Mouse (Mus musculus): ENCODE results near the gene Ush1c. TPM values are rescaled to one million over a fixed set of nuclear protein-coding genes. Genes with fewer than 3 reads are reported as not detected.

Ush1c gene
- polyA plus RNA-seq (2015; fragmentation: Nextera tagmentation; extraction: Ambion mirVana): 1.4 and 2.1 TPM in 2 replicates

- H3K36me3 ChIP-seq: no peaks in the 10 kb centered on the region
- no peak for ATAC-seq (ENCODE audit: low read depth)
- no peak within 1 kb of the TSS for H3K4me2 ChIP-seq
- no peak within 1 kb of the TSS for H3K27ac ChIP-seq (replicated peaks)
- H3K27me3 ChIP-seq: no peaks in the 10 kb centered on the region
- no peak within 1 kb of the TSS for H3K9ac ChIP-seq
- H3K4me3 ChIP-seq: no peak within 1 kb of the TSS
- peaks cover 19% of the 10 kb centered on the region for H3K4me1 ChIP-seq (replicated peaks)
- H3K9me3 ChIP-seq: no peaks in the 10 kb centered on the region
- WGBS: 25% methylated on average over 10 of the region's 10 CpGs
Measured at GRCm38 (mm10) chr7:46238346-46238745, at the start of gene Ush1c. Ush1c (minus strand) TSS chr7:46238503.

DNA sequence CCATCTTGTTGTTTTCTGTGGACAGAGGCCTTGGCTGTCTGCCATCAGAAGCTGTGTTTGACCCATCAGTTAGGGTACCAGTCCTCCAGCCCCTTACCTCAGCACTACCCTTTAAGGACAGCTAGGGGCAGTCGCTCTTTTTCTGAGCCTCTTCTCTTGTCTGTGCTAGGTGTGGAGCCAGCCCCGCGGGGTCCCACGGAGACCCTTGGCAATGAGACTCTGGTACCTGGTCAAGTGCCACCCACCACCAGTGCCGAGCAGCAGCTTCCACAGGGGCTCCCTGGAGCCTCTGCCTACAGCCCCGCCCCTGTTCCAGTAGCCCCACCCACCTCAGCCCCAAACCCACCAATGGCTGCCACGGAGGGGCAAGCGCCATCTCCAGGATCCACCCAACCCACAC, 48.7 kb upstream of the Ush1c start:
- H3K9ac ChIP-seq: no peak overlapping the region
- WGBS: 21% methylated on average over 8 of the region's 8 CpGs

DNA sequence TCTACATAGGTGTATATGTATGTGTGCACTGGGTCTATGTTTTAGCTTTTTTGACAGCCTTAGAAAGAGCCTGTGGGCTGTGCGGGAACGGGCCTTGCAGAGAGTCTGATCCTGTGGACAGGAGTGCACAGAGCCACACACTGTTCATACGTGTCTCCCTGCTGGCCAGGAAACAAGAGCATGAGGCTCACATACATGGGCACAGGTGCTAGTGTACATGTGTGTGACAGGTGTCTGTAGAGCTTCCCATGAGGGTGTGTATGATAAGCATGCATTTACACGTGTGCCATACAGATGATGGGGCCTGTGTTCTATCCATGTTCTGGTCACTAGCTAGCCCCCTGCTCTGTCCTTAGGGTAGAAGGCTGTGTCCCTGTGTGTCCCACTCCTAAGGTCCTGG, 48.1 kb upstream of the Ush1c start:
- ATAC-seq (ENCODE audit: low read depth): no peak
- no peaks in the 10 kb centered on the region for H3K9me3 ChIP-seq
- no peak overlapping the region for H3K4me2 ChIP-seq
- 90% methylated on average over 4 of the region's 4 CpGs for WGBS
- H3K36me3 ChIP-seq: no peaks in the 10 kb centered on the region
- H3K27ac ChIP-seq (replicated peaks): no peak overlapping the region
- no peak overlapping the region for H3K9ac ChIP-seq
- H3K4me3 ChIP-seq: no peak overlapping the region
- H3K4me1 ChIP-seq (replicated peaks): peaks cover 6% of the 10 kb centered on the region; the same call in 1 of the 2 replicates
- no peaks in the 10 kb centered on the region for H3K27me3 ChIP-seq

More for the DNA sequence above, 48.7 kb upstream of the Ush1c start:
- no peak overlapping the region for H3K4me3 ChIP-seq
- no peak overlapping the region for H3K4me2 ChIP-seq
- no peaks in the 10 kb centered on the region for H3K36me3 ChIP-seq
- H3K9me3 ChIP-seq: no peaks in the 10 kb centered on the region
- no peak overlapping the region for H3K27ac ChIP-seq (replicated peaks)
- no peaks in the 10 kb centered on the region for H3K27me3 ChIP-seq
- peaks cover 6% of the 10 kb centered on the region; the same call in 1 of the 2 replicates for H3K4me1 ChIP-seq (replicated peaks)
- no peak for ATAC-seq (ENCODE audit: low read depth)

DNA sequence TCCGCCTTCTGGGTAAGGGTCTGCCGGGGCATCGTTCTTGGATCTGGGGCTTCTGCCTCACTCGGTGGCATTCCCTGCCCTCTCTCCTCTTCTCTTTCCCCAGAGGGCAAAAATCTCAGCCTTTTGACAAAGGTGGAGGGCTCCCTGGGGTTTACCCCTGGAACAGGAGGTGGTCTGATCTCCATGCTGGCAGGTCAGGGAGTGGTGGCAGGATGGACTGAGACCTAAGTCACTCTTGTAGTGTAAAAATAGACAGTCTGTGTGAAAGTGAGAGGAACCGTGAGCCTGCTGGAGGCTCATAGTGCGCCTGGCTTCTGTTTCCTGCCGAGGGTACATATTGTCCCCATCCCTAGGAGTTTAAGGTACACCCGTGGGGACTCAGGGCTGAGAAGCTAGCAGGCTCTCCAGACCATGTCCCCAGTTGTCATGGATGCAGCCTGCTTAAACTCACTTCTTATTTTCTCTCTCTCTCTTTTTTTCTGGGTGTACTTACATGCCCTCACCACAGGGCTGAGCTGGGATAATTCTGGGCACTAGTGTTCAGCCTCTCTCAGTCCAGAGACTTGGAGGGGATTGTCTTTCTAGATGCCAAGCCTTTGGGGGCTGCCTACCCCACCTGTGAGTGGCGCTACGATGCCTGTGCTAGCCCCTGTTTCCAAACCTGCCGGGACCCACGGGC, 47.0 kb upstream of the Ush1c start:
- H3K36me3 ChIP-seq: no peaks in the 10 kb centered on the region
- peaks cover 6% of the 10 kb centered on the region; the same call in 1 of the 2 replicates for H3K4me1 ChIP-seq (replicated peaks)
- H3K4me2 ChIP-seq: no peak overlapping the region
- H3K27ac ChIP-seq (replicated peaks): no peak overlapping the region
- H3K9ac ChIP-seq: no peak overlapping the region
- H3K4me3 ChIP-seq: no peak overlapping the region
- 90% methylated on average over 12 of the region's 12 CpGs for WGBS
- ATAC-seq (ENCODE audit: low read depth): no peak
- no peaks in the 10 kb centered on the region for H3K27me3 ChIP-seq
- no peaks in the 10 kb centered on the region for H3K9me3 ChIP-seq

GRCm38 (mm10) chr7:46283681-46284080, 45.4 kb upstream of the Ush1c start:
- H3K4me3 ChIP-seq: no peak overlapping the region
- peaks cover 6% of the 10 kb centered on the region; the same call in 1 of the 2 replicates for H3K4me1 ChIP-seq (replicated peaks)
- no peaks in the 10 kb centered on the region for H3K27me3 ChIP-seq
- no peak for ATAC-seq (ENCODE audit: low read depth)
- H3K9me3 ChIP-seq: no peaks in the 10 kb centered on the region
- H3K4me2 ChIP-seq: no peak overlapping the region
- WGBS: 72% methylated on average over 10 of the region's 10 CpGs
- no peak overlapping the region for H3K27ac ChIP-seq (replicated peaks)
- no peak overlapping the region for H3K9ac ChIP-seq
- H3K36me3 ChIP-seq: no peaks in the 10 kb centered on the region

DNA sequence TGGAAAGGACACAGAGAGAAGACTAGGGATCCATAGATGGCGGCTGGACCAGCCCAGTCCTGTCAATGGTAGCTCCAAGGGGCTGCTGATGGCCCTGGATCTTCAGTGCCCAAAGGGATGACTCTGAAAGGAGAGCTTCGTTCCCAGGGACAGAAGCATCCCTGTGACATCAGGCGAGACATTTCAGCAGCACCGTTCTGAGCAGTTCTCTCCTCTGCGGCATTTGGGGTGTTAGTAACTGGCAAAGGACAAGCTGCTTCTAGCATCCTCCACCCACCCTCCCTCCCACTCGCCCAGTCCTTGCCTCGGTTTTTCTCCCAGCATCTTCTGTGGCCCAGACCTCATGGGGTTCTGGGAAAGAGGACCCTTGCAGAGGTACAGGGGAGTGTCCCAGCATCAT, 44.0 kb upstream of the Ush1c start:
- Histone ChIP-seq H3K4me1 (replicated peaks) (peaks cover 6% of the 10 kb centered on the region; the same call in 1 of the 2 replicates), H3K4me3 (no peak overlapping the region), H3K4me2 (no peak overlapping the region), H3K36me3 (no peaks in the 10 kb centered on the region), H3K27ac (replicated peaks) (no peak overlapping the region), H3K9ac (no peak overlapping the region), H3K27me3 (no peaks in the 10 kb centered on the region), H3K9me3 (no peaks in the 10 kb centered on the region)
- 74% methylated on average over 7 of the region's 7 CpGs for WGBS
- no peak for ATAC-seq (ENCODE audit: low read depth)

- no peaks in the 10 kb centered on the region for H3K36me3 ChIP-seq
- no peaks in the 10 kb centered on the region for H3K27me3 ChIP-seq
- H3K4me2 ChIP-seq: no peak overlapping the region
- no peak for ATAC-seq (ENCODE audit: low read depth)
- H3K9me3 ChIP-seq: no peaks in the 10 kb centered on the region
- H3K4me3 ChIP-seq: no peak overlapping the region
- no peak overlapping the region for H3K27ac ChIP-seq (replicated peaks)
- H3K9ac ChIP-seq: no peak overlapping the region
- H3K4me1 ChIP-seq (replicated peaks): peaks cover 6% of the 10 kb centered on the region; the same call in 1 of the 2 replicates
Measured at GRCm38 (mm10) chr7:46280896-46281295, 42.6 kb upstream of the Ush1c start.

- peaks cover 6% of the 10 kb centered on the region; the same call in 1 of the 2 replicates for H3K4me1 ChIP-seq (replicated peaks)
- H3K9ac ChIP-seq: no peak overlapping the region
- H3K4me3 ChIP-seq: no peak overlapping the region
- H3K27ac ChIP-seq (replicated peaks): no peak overlapping the region
- no peak for ATAC-seq (ENCODE audit: low read depth)
- no peaks in the 10 kb centered on the region for H3K36me3 ChIP-seq
- H3K4me2 ChIP-seq: no peak overlapping the region
- no peaks in the 10 kb centered on the region for H3K27me3 ChIP-seq
- WGBS: 23% methylated on average over 6 of the region's 6 CpGs
- no peaks in the 10 kb centered on the region for H3K9me3 ChIP-seq
Measured at GRCm38 (mm10) chr7:46279946-46280345, 41.6 kb upstream of the Ush1c start.

DNA sequence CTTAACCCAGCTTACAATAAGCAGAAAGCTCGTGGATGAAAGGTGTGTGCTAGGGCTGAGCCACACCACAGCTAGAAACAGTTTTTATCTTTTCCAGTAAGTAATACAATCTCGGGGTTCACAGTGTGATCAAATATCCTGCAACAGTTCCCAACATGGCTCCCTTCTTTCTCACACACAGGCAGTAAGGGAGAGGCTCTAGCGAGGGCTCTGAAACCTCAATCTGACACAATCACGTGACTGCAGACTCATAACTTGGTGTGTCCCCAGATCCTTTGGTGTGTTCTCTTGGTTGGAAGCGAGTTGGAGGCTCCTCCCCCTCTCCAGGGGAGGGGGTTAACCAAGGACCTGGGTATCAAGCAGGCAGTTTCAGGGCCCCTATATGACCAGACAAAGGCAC, 37.9 kb upstream of the Ush1c start:
- Histone ChIP-seq H3K9ac (no peak overlapping the region), H3K4me1 (replicated peaks) (no peaks in the 10 kb centered on the region), H3K27ac (replicated peaks) (no peak overlapping the region), H3K4me2 (no peak overlapping the region), H3K4me3 (no peak overlapping the region), H3K36me3 (no peaks in the 10 kb centered on the region), H3K27me3 (no peaks in the 10 kb centered on the region), H3K9me3 (no peaks in the 10 kb centered on the region)
- no peak for ATAC-seq (ENCODE audit: low read depth)
- 67% methylated on average over 5 of the region's 5 CpGs for WGBS

GRCm38 (mm10) chr7:46251841-46252240, 13.5 kb upstream of the Ush1c start:
- no peaks in the 10 kb centered on the region for H3K36me3 ChIP-seq
- no peak overlapping the region for H3K4me3 ChIP-seq
- H3K4me1 ChIP-seq (replicated peaks): no peaks in the 10 kb centered on the region; the same call in 1 of the 2 replicates
- H3K9ac ChIP-seq: no peak overlapping the region
- no peak overlapping the region for H3K27ac ChIP-seq (replicated peaks)
- WGBS: 87% methylated on average over 4 of the region's 4 CpGs
- ATAC-seq (ENCODE audit: low read depth): no peak
- no peaks in the 10 kb centered on the region for H3K27me3 ChIP-seq
- H3K4me2 ChIP-seq: no peak overlapping the region
- H3K9me3 ChIP-seq: no peaks in the 10 kb centered on the region

DNA sequence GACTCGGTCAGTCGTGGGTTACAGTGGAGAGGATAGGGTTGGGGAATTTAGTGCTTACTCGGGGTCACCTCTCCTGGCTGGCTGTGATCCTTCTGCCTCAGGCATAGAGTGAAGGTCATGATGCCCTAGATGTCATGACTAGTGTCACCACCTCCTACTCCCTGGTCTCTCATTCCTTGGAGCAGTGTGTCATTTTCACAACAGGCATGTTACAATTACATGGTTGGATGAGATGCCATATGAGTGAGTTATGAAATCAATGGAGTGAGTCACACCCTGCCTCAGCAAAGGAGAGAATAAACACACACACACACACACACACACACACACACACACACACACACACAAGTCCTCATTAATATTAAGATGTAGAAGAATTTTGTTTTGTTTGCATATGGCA, 9.3 kb upstream of the Ush1c start:
- Histone ChIP-seq H3K4me1 (replicated peaks) (no peaks in the 10 kb centered on the region), H3K4me3 (no peak overlapping the region), H3K9me3 (no peaks in the 10 kb centered on the region), H3K27ac (replicated peaks) (no peak overlapping the region), H3K4me2 (no peak overlapping the region), H3K36me3 (no peaks in the 10 kb centered on the region), H3K27me3 (no peaks in the 10 kb centered on the region), H3K9ac (no peak overlapping the region)
- ATAC-seq (ENCODE audit: low read depth): no peak
- whole genome bisulfite sequencing: 87% methylated on average over 3 of the region's 3 CpGs

- no peaks in the 10 kb centered on the region for H3K4me1 ChIP-seq (replicated peaks)
- H3K36me3 ChIP-seq: no peaks in the 10 kb centered on the region
- no peaks in the 10 kb centered on the region for H3K27me3 ChIP-seq
- no peak for ATAC-seq (ENCODE audit: low read depth)
- H3K4me2 ChIP-seq: no peak overlapping the region
- no peaks in the 10 kb centered on the region for H3K9me3 ChIP-seq
- H3K27ac ChIP-seq (replicated peaks): no peak overlapping the region
- H3K4me3 ChIP-seq: no peak overlapping the region
- no peak overlapping the region for H3K9ac ChIP-seq
Measured at GRCm38 (mm10) chr7:46246876-46247275, 8.6 kb upstream of the Ush1c start.

DNA sequence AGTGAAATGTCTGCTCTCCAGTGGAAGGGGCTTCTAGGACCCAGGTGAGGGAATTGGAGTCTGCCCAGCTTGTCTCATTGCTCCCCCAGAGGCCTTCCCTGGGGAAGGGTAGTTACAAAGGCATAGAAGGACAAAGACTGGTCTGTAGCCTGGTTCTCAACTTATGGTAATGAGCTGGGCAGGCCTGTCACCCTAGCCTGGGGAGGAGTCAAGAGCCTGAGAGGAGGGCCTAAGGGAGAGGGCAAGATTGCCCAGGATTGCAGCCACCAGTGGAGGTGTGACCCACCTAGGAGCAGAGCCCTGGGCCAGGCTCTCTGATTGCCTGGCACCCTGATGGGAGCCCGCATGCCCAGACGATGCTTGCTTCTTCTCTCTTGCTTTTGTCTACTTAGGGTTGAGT, 2.4 kb upstream of the Ush1c start, which contains the start of gene Otog:
Gene Otog, plus strand, starts transcription at position 292 of the 400 bp plus-strand sequence.
- Histone ChIP-seq H3K27ac (replicated peaks) (no peak within 1 kb of the TSS), H3K4me3 (no peak within 1 kb of the TSS), H3K36me3 (no peaks in the 10 kb centered on the region), H3K4me2 (no peak within 1 kb of the TSS), H3K9ac (no peak within 1 kb of the TSS), H3K9me3 (no peaks in the 10 kb centered on the region), H3K4me1 (replicated peaks) (peaks cover 17% of the 10 kb centered on the region), H3K27me3 (no peaks in the 10 kb centered on the region)
- 34% methylated on average over 2 of the region's 2 CpGs for WGBS
- ATAC-seq (ENCODE audit: low read depth): no peak

Data from neural tube, embryonic 13.5 days (tissue).